Mouse (Mus musculus) testis, adult 2 months (tissue): Measurements from ENCODE around the gene Gpc6. TPM values are rescaled to one million over a fixed set of nuclear protein-coding genes. Genes with fewer than 3 reads are reported as not detected.

Experiments
- H3K27ac ChIP-seq: fragments of 200-500 bp; 2 replicates; pipeline ENCODE4 v1.5.1; 2012; ENCODE audit warnings: low read depth, low read length; ENCODE audit not compliant: control insufficient read depth, insufficient read depth
- H3K27me3 ChIP-seq: fragments of 200-500 bp; 2 replicates; pipeline ENCODE4 v1.6.1; 2012; ENCODE audit warnings: mild to moderate bottlenecking, low read length, moderate library complexity; ENCODE audit not compliant: control insufficient read depth, insufficient read depth
- H3K36me3 ChIP-seq: fragments of 200-500 bp; 2 replicates; pipeline ENCODE4 v1.6.1; 2012; ENCODE audit warnings: mild to moderate bottlenecking, low read length; ENCODE audit not compliant: control insufficient read depth, insufficient read depth
- H3K4me1 ChIP-seq: fragments of 200-500 bp; 2 replicates; pipeline ENCODE4 v1.6.1; 2012; ENCODE audit warnings: low read length; ENCODE audit not compliant: control insufficient read depth, insufficient read depth
- H3K4me3 ChIP-seq: fragments of 200-500 bp; 2 replicates; pipeline ENCODE4 v1.5.1; 2012; ENCODE audit warnings: low read depth, mild to moderate bottlenecking, low read length, moderate library complexity, mixed read lengths; ENCODE audit not compliant: control insufficient read depth
- CTCF ChIP-seq: fragments of 200-500 bp; IDR thresholded peaks from 2 replicates; pipeline ENCODE4 v1.5.1; 2012; ENCODE audit warnings: low read depth, mild to moderate bottlenecking, inconsistent platforms, low read length, moderate library complexity; ENCODE audit not compliant: control insufficient read depth, insufficient read depth, insufficient replicate concordance
- POLR2A ChIP-seq: fragments of 200-500 bp; IDR thresholded peaks from 2 replicates; pipeline ENCODE4 v1.6.1; 2012; ENCODE audit warnings: low read depth, mild to moderate bottlenecking, inconsistent platforms, low read length, moderate library complexity; ENCODE audit not compliant: control insufficient read depth
- polyA plus RNA-seq: library from polyadenylated mRNA; depleted of rRNA; stranded (reverse); fragments of >200 nt; gene quantifications from 2 replicates; pipeline ENCODE4 v1.2.3, GENCODE M21; 2012

The Gpc6 gene
- polyA plus RNA-seq, 1 experiment = 0.35 TPM

DNA sequence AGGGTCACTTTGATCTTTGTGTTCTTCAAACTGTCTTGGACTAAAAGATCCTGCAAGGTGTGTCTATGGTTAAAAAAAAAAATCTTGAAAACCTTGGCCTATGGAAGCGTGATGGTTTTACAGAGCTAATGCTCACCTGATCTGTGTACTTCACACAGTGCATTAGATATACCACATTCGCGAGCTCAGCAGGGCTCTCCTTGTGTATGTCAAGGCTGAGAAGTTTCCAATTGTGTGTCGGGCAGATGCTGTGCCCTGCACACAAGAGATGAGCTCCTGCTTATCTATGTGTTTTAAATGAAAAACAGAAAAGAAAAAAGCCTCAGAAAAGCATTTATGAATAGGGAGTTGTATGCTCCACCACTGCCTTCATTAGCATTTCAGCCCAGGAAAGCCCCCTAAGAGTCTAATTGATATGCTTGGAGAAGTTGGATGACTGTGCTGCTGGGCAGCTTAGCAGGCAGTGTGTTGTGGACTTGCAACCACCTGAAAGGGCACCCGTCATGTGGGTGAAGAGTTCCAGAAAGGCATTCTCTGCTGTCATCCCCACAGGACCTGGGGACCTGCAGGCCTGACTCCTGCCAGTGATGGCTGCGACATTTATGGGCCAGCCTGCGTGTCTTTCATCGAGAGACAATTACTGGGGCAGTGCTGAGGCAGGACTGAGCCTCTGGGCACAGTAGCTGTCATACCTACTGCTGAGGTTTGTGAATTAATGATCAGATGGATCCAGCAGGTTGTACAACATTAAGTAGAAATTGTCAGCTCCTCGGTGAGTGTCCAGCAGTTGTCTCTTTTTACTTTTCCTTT, 436.2 kb downstream of the Gpc6 start:
- Histone ChIP-seq H3K4me1 (no peaks in the 10 kb centered on the region), H3K36me3 (no peaks in the 10 kb centered on the region), H3K4me3 (no peak overlapping the region), H3K27me3 (no peaks in the 10 kb centered on the region), H3K27ac (no peak overlapping the region)
- TF ChIP-seq CTCF = no peak
- no peak for TF ChIP-seq POLR2A

DNA sequence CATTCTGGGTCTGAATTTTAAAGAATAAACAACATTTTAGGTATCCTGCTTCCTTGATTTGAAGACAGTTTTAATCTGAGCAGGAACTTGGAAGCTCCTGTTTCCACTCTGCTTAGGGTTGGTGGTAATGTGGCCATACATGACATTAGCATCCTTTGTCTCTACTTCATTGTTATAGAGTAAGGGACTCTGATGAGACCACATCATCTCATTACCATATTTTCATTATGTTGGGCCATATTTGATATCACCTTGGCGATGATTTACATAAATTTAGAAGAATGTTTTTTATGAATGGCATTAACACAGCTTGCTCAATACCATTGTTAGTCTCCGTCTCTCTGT, 436.8 kb downstream of the Gpc6 start:
- Histone ChIP-seq H3K4me3 (no peak overlapping the region), H3K36me3 (no peaks in the 10 kb centered on the region), H3K4me1 (no peaks in the 10 kb centered on the region), H3K27me3 (no peaks in the 10 kb centered on the region), H3K27ac (no peak overlapping the region)
- TF ChIP-seq POLR2A (no peak), CTCF (no peak)

DNA sequence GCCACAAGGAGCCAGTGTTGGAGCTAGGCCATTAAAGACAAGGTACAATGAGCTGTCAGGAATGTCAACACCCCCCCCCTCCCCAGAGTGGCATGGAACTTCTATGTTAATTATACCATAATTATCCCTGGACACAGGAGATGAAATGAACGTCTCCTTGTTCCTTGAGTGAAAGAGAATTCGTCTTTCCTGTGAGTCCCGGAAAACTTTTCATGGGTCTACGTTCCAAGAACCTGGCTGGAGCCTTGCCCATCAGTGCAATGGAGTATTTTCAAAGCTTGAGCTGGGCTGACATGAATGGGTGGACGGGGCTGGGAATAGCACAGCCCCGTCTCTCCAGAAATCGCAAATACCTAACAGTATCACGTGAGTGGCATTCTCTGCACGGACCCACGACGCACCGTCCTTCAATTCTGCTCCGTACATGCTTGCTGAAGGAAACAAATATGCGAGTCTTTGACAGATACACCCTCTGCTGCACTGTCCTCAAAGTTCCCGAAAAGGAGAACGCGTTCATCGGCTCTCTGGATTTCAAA, 444.3 kb downstream of the Gpc6 start:
- Histone ChIP-seq H3K27me3 (no peaks in the 10 kb centered on the region), H3K27ac (no peak overlapping the region)
- TF ChIP-seq POLR2A (no peak), CTCF (no peak)

DNA sequence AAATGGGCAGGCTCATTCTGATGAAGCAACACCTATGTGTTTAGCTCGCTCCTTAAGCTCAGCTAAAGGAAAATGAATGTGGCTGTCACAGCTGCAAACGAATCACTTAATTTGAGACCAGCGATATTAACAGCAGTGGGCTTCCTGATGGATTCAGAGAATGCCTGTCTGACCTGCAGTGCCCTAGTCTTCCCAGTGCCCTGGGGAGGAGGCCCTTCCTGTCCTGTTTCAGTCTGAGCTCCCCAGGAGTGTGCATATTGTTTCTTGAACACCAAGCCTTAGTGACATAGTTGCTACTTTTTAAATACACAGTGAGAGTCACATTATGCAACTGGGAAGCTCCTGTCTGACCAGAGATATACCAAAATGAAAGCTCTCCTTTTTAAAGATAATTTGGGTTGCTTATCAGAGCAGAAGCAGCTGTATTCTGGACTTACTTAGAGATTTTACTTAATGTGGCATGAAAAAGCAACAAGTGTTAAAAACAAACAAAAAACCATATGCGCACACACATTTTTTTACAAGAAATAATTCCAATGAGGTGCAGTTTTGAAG, 451.8 kb downstream of the Gpc6 start:
- H3K4me3 ChIP-seq = no peak overlapping the region
- H3K36me3 ChIP-seq = no peaks in the 10 kb centered on the region
- H3K27ac ChIP-seq = no peak overlapping the region
- no peaks in the 10 kb centered on the region for H3K27me3 ChIP-seq
- no peaks in the 10 kb centered on the region for H3K4me1 ChIP-seq
- TF ChIP-seq POLR2A = no peak
- no peak for TF ChIP-seq CTCF

More for the DNA sequence above, 444.3 kb downstream of the Gpc6 start:
- H3K36me3 ChIP-seq = no peaks in the 10 kb centered on the region
- no peak overlapping the region for H3K4me3 ChIP-seq
- H3K4me1 ChIP-seq = no peaks in the 10 kb centered on the region

DNA sequence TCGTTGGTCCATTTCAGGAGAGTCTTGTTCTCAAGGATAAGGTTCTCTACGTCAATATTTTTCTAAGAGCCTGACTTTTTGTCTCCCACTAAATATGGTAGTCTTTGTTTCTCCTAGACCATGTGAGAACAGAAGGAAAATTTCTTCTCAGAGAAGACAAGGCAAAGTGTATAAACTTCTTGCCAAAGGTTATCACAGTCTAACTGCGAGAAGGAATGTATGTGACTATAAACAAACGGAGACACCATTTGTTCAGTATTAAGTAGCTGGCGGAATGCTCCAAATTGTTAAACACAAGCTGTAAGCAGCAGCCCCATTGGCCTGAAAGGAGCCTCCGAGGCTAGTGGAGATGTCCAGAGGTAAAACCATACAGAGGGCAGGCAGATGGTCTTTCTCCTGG, 454.9 kb downstream of the Gpc6 start:
- no peak overlapping the region for H3K4me3 ChIP-seq
- no peak overlapping the region for H3K27ac ChIP-seq
- no peaks in the 10 kb centered on the region for H3K36me3 ChIP-seq
- TF ChIP-seq CTCF (no peak), POLR2A (no peak)
- no peaks in the 10 kb centered on the region for H3K4me1 ChIP-seq
- H3K27me3 ChIP-seq = no peaks in the 10 kb centered on the region

DNA sequence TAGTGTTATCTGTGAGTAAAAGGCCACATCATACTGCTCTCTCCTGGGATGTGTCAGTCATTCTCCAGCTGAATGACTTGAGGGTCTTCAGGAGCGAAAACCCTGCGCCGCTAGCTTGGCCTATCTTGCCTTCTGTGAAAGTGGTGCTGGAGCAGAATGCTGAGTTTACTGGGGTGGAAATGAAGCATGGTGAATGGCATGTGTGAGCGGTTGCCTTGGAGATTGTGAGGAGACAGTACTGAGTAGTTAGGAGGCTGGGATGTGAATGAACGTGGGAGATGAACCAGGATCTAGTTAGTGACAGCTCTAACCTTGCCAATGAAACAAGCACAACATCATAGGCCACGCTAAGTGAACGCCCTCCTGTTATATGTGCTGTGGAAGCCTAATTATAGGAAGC, 458.1 kb downstream of the Gpc6 start:
- H3K4me3 ChIP-seq = no peak overlapping the region
- H3K4me1 ChIP-seq = no peaks in the 10 kb centered on the region
- TF ChIP-seq CTCF (no peak), POLR2A (no peak)
- no peak overlapping the region for H3K27ac ChIP-seq
- H3K36me3 ChIP-seq = no peaks in the 10 kb centered on the region
- H3K27me3 ChIP-seq = no peaks in the 10 kb centered on the region

DNA sequence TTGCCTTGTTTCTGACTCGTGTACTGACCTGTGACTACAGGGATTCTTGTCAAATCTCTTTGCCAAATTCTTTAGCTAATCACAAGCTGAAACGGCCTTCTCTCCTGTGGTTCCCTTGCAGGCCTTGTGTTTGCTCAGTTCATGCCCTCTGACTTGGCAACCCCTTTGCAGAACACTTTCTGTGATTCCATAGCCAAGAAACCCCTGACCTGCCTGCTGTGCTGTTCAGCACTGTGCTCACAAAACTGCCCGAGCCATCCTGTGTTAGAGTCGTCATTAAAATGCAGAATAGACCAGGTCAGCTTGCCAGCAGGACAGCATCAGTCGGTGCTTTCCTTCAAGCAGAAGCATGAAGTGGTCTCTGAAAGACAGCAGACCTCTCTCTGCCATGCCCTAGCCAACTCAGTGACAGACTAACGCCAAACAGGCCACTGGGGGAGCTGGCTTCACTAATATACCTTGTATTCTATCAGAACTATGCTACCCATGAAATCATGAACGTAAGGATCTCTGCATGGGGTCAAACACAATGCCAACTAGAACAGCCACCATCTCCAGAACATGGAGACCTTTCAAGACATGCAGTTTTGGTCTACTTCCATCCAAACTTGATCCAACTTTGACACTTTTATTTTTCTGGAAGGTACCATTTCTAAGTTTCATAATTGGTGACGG, 459.1 kb downstream of the Gpc6 start:
- no peaks in the 10 kb centered on the region for H3K27me3 ChIP-seq
- no peak for TF ChIP-seq POLR2A
- no peak for TF ChIP-seq CTCF
- H3K27ac ChIP-seq = no peak overlapping the region
- no peak overlapping the region for H3K4me3 ChIP-seq
- H3K4me1 ChIP-seq = no peaks in the 10 kb centered on the region
- H3K36me3 ChIP-seq = no peaks in the 10 kb centered on the region
